Mouse (Mus musculus) CH12.LX (cell line): ENCODE data around the gene Thsd4. TPM values are rescaled to one million over a fixed set of nuclear protein-coding genes. Genes with fewer than 3 reads are reported as not detected.

Experiments
- DNase-seq: peaks from one replicate; pipeline ENCODE4 v3.0.0-alpha.2; 2013; ENCODE audit errors: extremely low read depth
- H3K27ac ChIP-seq: 2 replicates; pipeline ENCODE4 v1.5.1; 2012; ENCODE audit warnings: low read depth, mild to moderate bottlenecking, control low read depth, moderate library complexity; ENCODE audit not compliant: insufficient read depth
- H3K27me3 ChIP-seq: replicated peaks from 2 replicates; pipeline ENCODE3; 2012; ENCODE audit warnings: inconsistent platforms
- H3K36me3 ChIP-seq, 2 experiments: replicated peaks in 1 of 2; 2 replicates each; pipeline versions ENCODE3 to v1.6.1; 2012; ENCODE audit warnings: inconsistent platforms in 1 of 2, low read length in 1 of 2, mild to moderate bottlenecking in 1 of 2, mixed read lengths in 1 of 2, moderate library complexity in 1 of 2; ENCODE audit not compliant: control insufficient read depth in 1 of 2, insufficient read depth in 1 of 2
- H3K4me1 ChIP-seq, 2 experiments: 2 replicates each; pipeline ENCODE4 v1.6.1; 2012; ENCODE audit warnings: inconsistent platforms in 1 of 2, moderate library complexity in 1 of 2; ENCODE audit not compliant: insufficient read depth in 2 of 2, control insufficient read depth in 1 of 2
- H3K4me2 ChIP-seq: 2 replicates; pipeline ENCODE4 v1.6.1; 2012; ENCODE audit warnings: low read depth, mild to moderate bottlenecking, control low read depth; ENCODE audit not compliant: poor library complexity, insufficient read depth, severe bottlenecking
- H3K4me3 ChIP-seq, 3 experiments: fragments of 150-350 bp in 1 of 3; sonication (generic) in 1 of 3; replicated peaks in 1 of 3; 2 replicates each; pipeline versions ENCODE3 to v1.5.1; 2011 to 2012; ENCODE audit warnings: low read depth in 2 of 3, low read length in 2 of 3, mild to moderate bottlenecking in 2 of 3, moderate library complexity in 2 of 3, control low read depth in 1 of 3, improper control_type of control experiment in 1 of 3, inconsistent platforms in 1 of 3, mixed read lengths in 1 of 3; ENCODE audit not compliant: poor library complexity in 1 of 3
- H3K79me2 ChIP-seq: replicated peaks from 2 replicates; pipeline ENCODE4 v1.6.1; 2012; ENCODE audit warnings: mild to moderate bottlenecking, moderate library complexity; ENCODE audit not compliant: control insufficient read depth, poor library complexity, insufficient read depth, severe bottlenecking; ENCODE audit errors: extremely low read depth
- H3K9ac ChIP-seq: 2 replicates; pipeline ENCODE4 v1.6.1; 2012; ENCODE audit warnings: low read depth, mild to moderate bottlenecking, control low read depth, moderate library complexity; ENCODE audit not compliant: insufficient read depth
- H3K9me3 ChIP-seq: replicated peaks from 2 replicates; pipeline ENCODE3; 2012; ENCODE audit warnings: low read length, inconsistent platforms, mixed read lengths
- BHLHE40 ChIP-seq: IDR thresholded peaks from 2 replicates; pipeline ENCODE4 v1.6.1; 2011; ENCODE audit warnings: mild to moderate bottlenecking, low read depth, low read length, improper control_type of control experiment
- CHD1 ChIP-seq: IDR thresholded peaks from 2 replicates; pipeline ENCODE4 v1.6.1; 2012; ENCODE audit warnings: low read depth, low read length, improper control_type of control experiment, inconsistent platforms
- CTCF ChIP-seq, 2 experiments: IDR thresholded peaks in 1 of 2; conservative IDR thresholded peaks in 1 of 2; 2 replicates each; pipeline ENCODE4 v1.5.1; 2011 to 2012; ENCODE audit warnings: low read depth in 2 of 2, low read length in 2 of 2, improper control_type of control experiment in 1 of 2, inconsistent platforms in 1 of 2, mild to moderate bottlenecking in 1 of 2, moderate library complexity in 1 of 2
- ELF1 ChIP-seq: IDR thresholded peaks from 2 replicates; pipeline ENCODE4 v1.6.1; 2014; ENCODE audit warnings: low read depth, mild to moderate bottlenecking, inconsistent platforms, low read length, improper control_type of control experiment
- EP300 ChIP-seq: IDR thresholded peaks from 2 replicates; pipeline ENCODE4 v1.6.1; 2011; ENCODE audit warnings: low read length, improper control_type of control experiment
- ETS1 ChIP-seq: conservative IDR thresholded peaks from 2 replicates; pipeline ENCODE4 v1.6.1; 2012; ENCODE audit warnings: low read depth, mild to moderate bottlenecking, inconsistent platforms, low read length, improper control_type of control experiment, moderate library complexity
- GABPA ChIP-seq: IDR thresholded peaks from 2 replicates; pipeline ENCODE4 v1.6.1; 2012; ENCODE audit warnings: low read depth, low read length, improper control_type of control experiment, inconsistent platforms; ENCODE audit not compliant: insufficient replicate concordance
- IRF4 ChIP-seq: IDR thresholded peaks from 2 replicates; pipeline ENCODE4 v1.6.1; 2014; ENCODE audit warnings: low read depth, mild to moderate bottlenecking, inconsistent platforms, low read length, improper control_type of control experiment
- JUND ChIP-seq: conservative IDR thresholded peaks from 2 replicates; pipeline ENCODE4 v1.6.1; 2011; ENCODE audit warnings: low read depth, low read length, improper control_type of control experiment
- KAT2A ChIP-seq: IDR thresholded peaks from 2 replicates; pipeline ENCODE4 v1.6.1; 2012; ENCODE audit warnings: low read length, improper control_type of control experiment, inconsistent platforms; ENCODE audit not compliant: insufficient replicate concordance
- MAFK ChIP-seq: IDR thresholded peaks from 2 replicates; pipeline ENCODE4 v1.6.1; 2011; ENCODE audit warnings: low read length, improper control_type of control experiment; ENCODE audit not compliant: insufficient replicate concordance
- MAX ChIP-seq: IDR thresholded peaks from 2 replicates; pipeline ENCODE4 v1.6.1; 2011; ENCODE audit warnings: low read length, improper control_type of control experiment
- MAZ ChIP-seq: IDR thresholded peaks from 2 replicates; pipeline ENCODE4 v1.6.1; 2012; ENCODE audit warnings: low read depth, mild to moderate bottlenecking, inconsistent platforms, low read length, improper control_type of control experiment, moderate library complexity
- MEF2A ChIP-seq: IDR thresholded peaks from 2 replicates; pipeline ENCODE4 v1.6.1; 2014; ENCODE audit warnings: low read depth, mild to moderate bottlenecking, inconsistent platforms, low read length, improper control_type of control experiment, borderline replicate concordance
- MXI1 ChIP-seq: IDR thresholded peaks from 2 replicates; pipeline ENCODE4 v1.6.1; 2011; ENCODE audit warnings: mild to moderate bottlenecking, low read depth, low read length, improper control_type of control experiment
- MYC ChIP-seq: IDR thresholded peaks from 2 replicates; pipeline ENCODE4 v1.6.1; 2011; ENCODE audit warnings: low read depth, mild to moderate bottlenecking, improper control_type of control experiment, low read length
- NELFE ChIP-seq: IDR thresholded peaks from 2 replicates; pipeline ENCODE4 v1.6.1; 2011; ENCODE audit warnings: low read depth, low read length, improper control_type of control experiment
- PAX5 ChIP-seq: IDR thresholded peaks from 2 replicates; pipeline ENCODE4 v1.6.1; 2012; ENCODE audit warnings: low read length, inconsistent platforms, mixed read lengths
- POLR2A ChIP-seq: IDR thresholded peaks from 2 replicates; pipeline ENCODE4 v1.6.1; 2011; ENCODE audit warnings: low read depth, mild to moderate bottlenecking, improper control_type of control experiment, low read length
- SIN3A ChIP-seq: IDR thresholded peaks from 2 replicates; pipeline ENCODE4 v1.6.1; 2012; ENCODE audit warnings: low read length, improper control_type of control experiment, inconsistent platforms
- TBP ChIP-seq: conservative IDR thresholded peaks from 2 replicates; pipeline ENCODE4 v1.6.1; 2011; ENCODE audit warnings: low read depth, low read length, improper control_type of control experiment
- USF1 ChIP-seq: IDR thresholded peaks from 2 replicates; pipeline ENCODE4 v1.6.1; 2014; ENCODE audit warnings: low read depth, mild to moderate bottlenecking, inconsistent platforms, low read length, improper control_type of control experiment
- USF2 ChIP-seq: conservative IDR thresholded peaks from 2 replicates; pipeline ENCODE4 v1.6.1; 2011; ENCODE audit warnings: low read depth, low read length, improper control_type of control experiment
- ZC3H11A ChIP-seq: IDR thresholded peaks from 2 replicates; pipeline ENCODE4 v1.6.1; 2012; ENCODE audit warnings: low read depth, mild to moderate bottlenecking, inconsistent platforms, low read length, improper control_type of control experiment
- ZMIZ1 ChIP-seq: IDR thresholded peaks from 2 replicates; pipeline ENCODE4 v1.6.1; 2012; ENCODE audit warnings: low read depth, mild to moderate bottlenecking, inconsistent platforms, low read length, improper control_type of control experiment
- ZNF384 ChIP-seq: IDR thresholded peaks from 2 replicates; pipeline ENCODE4 v1.6.1; 2012; ENCODE audit warnings: low read depth, low read length, improper control_type of control experiment, inconsistent platforms
- dilution Hi-C: fragments of 300-500 bp; cut with MboI; formaldehyde crosslinking; loops from 2 replicates; pipeline ENCODE4 v1.14.3; 2020; ENCODE audit warnings: low sequenced_read_pairs; ENCODE audit not compliant: extremely low pct_unique_long_range_greater_than_20kb, extremely low pct_ligation_motif_present
- in situ Hi-C: fragments of 300-500 bp; cut with MboI; formaldehyde crosslinking; loops from 3 replicates; pipeline ENCODE4 v1.14.3; 2019; ENCODE audit warnings: low sequenced_read_pairs, low pct_ligation_motif_present, low pct_unique_long_range_greater_than_20kb, mixed read lengths
- polyA plus RNA-seq: library from polyadenylated mRNA; unstranded; fragments of >175 nt; gene quantifications from 2 replicates; pipeline ENCODE4 v1.2.1, GENCODE M21; 2012; ENCODE audit warnings: low read depth; ENCODE audit not compliant: insufficient read length
- total RNA-seq, 2 experiments: library from RNA; depleted of rRNA; stranded (reverse); fragments of 300-350 nt in 1 of 2; fragments of >200 nt in 1 of 2; gene quantifications; 2 replicates each; pipeline ENCODE4 v1.2.3; 2012 to 2014

The Thsd4 gene
- total and polyA plus RNA-seq, 3 experiments = not detected

- in situ Hi-C loops = no loop called here
- H3K9me3 ChIP-seq = no peaks in the 10 kb centered on the region
- no peaks in the 10 kb centered on the region for H3K79me2 ChIP-seq
- dilution Hi-C loops = no loop called here
- peak overlapping the region; percentile 73 for H3K9ac ChIP-seq
- H3K4me1 ChIP-seq = peaks cover 0 to 14% of the 10 kb centered on the region in 2 experiments; a peak in 2 of 4 replicates
- no peaks in the 10 kb centered on the region for H3K27me3 ChIP-seq
- peak overlapping the region; percentile 48 to 68 (median 56) for H3K4me3 ChIP-seq
- peak; percentile 65 for DNase-seq
- H3K36me3 ChIP-seq = no peaks in the 10 kb centered on the region
- peak; percentile 68 for TF ChIP-seq POLR2A
- TF ChIP-seq PAX5 = no peak
- 0 out of 2 replicates have a peak, but pooled peaks have one; percentile 16 for TF ChIP-seq EP300
- no peak for TF ChIP-seq USF1
- no peak for TF ChIP-seq ZC3H11A
- TF ChIP-seq MAZ = no peak
- TF ChIP-seq GABPA = no peak
- no peak for TF ChIP-seq USF2
- peak; percentile 61 for TF ChIP-seq NELFE
- TF ChIP-seq CHD1 = no peak
- TF ChIP-seq ELF1 = peak; percentile 70
- TF ChIP-seq CTCF (conservative IDR thresholded peaks at IDR 0.05 in 1 of 2, IDR thresholded peaks at IDR 0.05 in 1 of 2; ENCODE audit: low read depth in 2 of 2, low read length in 2 of 2) = no peak
- TF ChIP-seq JUND = no peak
- TF ChIP-seq KAT2A = no peak
- no peak for TF ChIP-seq IRF4
- no peak for TF ChIP-seq MYC
- TF ChIP-seq BHLHE40 = no peak
- TF ChIP-seq ZNF384 = peak; percentile 97
- 0 out of 2 replicates have a peak, but pooled peaks have one; percentile 51 for TF ChIP-seq ZMIZ1
- no peak for TF ChIP-seq ETS1
- TF ChIP-seq MAX = no peak
- TF ChIP-seq MXI1 = no peak
- no peak for TF ChIP-seq MAFK
- TF ChIP-seq MEF2A = no peak
- no peak for TF ChIP-seq SIN3A
- TF ChIP-seq TBP = 0 out of 2 replicates have a peak, but pooled peaks have one; percentile 57
- H3K4me2 ChIP-seq = peak overlapping the region; percentile 24
- no peak overlapping the region for H3K27ac ChIP-seq
These were observed 249.9 kb downstream of the Thsd4 start for GRCm38 (mm10) chr9:60271940-60272339.
